In the genomic region with DNA sequence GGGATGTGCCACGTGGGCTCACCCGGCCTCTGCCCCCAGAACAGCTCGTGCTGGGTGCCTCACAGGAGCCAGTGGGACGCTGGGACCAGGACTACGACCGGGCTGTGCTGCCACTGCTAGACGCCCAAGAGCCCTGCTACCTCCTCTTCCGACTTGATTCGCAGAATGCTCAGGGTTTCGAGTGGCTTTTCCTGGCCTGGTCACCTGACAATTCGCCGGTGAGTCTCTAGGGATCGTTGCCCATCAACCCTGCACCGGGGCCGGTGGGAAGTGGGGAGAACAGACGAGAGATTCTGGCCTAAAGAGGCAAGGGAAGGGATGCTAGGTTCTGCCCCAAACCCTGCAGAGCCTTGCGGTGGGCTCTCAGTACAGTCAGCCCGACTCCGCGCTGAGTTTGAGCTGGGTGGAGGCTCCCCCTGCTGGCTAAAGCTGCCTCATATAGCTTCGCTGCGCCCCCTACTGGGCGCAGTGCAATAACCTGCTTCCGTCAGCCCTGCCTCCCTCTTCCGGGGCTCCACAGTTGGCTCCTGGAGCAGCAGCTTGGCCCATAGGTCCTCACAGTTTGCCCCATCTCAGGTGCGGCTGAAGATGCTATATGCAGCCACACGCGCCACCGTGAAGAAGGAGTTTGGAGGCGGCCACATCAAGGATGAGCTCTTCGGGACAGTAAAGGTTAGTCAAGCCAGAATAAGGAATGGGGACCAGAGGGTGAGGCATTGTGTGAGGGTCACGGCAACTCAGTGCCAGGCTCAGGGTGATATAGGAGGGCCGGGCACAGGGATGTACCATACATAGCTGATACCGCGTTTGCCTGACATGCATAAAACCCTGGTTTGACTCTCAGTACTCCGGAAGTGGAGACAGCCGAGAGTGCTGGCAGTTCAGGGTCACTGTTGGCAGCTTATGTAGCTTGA, we compare ENCODE assay signal across 8 mouse cellular contexts. TPM values are rescaled to one million over a fixed set of nuclear protein-coding genes. Genes with fewer than 3 reads are reported as not detected.
DNase-seq lines count a peak whose midpoint lies in the region; ATAC-seq and TF ChIP-seq lines count a peak whose summit lies in the region.

No protein-coding gene starts in this region.

- peak overlapping the region; percentile 54 for H3K4me2 ChIP-seq in forebrain, embryonic 15.5 days (replicated peaks)

- no peak for TF ChIP-seq POLR2A in MEL (IDR thresholded peaks at IDR 0.05; ENCODE audit: control insufficient read depth in 1 of 2, insufficient read depth in 1 of 2, low read depth in 1 of 2, low read length in 2 of 2, poor library complexity in 1 of 2)

- peak; percentile 87 for ATAC-seq in forebrain, embryonic 15.5 days (replicated peaks)
- ATAC-seq in hematopoietic stem cell, adult 5-6 weeks (replicated peaks in 1 of 2; ENCODE audit: insufficient read depth in 1 of 2, low FRiP score in 2 of 2, low TSS enrichment in 1 of 2, low read depth in 1 of 2, poor library complexity in 2 of 2, severe bottlenecking in 2 of 2): peak; percentile 91 to 95

- 17% methylated on average over 37 of the region's 37 CpGs for WGBS in forebrain, embryonic 15.5 days

- no peaks in the 10 kb centered on the region for H3K27me3 ChIP-seq in MEL (ENCODE audit: control insufficient read depth in 1 of 2, insufficient read depth in 2 of 2, low read length in 2 of 2)
- no peaks in the 10 kb centered on the region for H3K27me3 ChIP-seq in forebrain, embryonic 15.5 days

- TF ChIP-seq RAD21 in MEL (IDR thresholded peaks at IDR 0.05; ENCODE audit: low read depth, low read length): peak; percentile 69

- peak; percentile 85 for DNase-seq in MEL (ENCODE audit: low read depth, low spot score)
- DNase-seq in cerebellum, adult 11-12 months: peak; percentile 82
- peak; percentile 87 to 91 for DNase-seq in layer of hippocampus, postnatal 10 days (ENCODE audit: low spot score in 2 of 2)
- peak; percentile 92 for DNase-seq in lung, postnatal 36 days
- peak; percentile 87 for DNase-seq in retina, postnatal 7 days (ENCODE audit: low read depth, low spot score)
- peak; percentile 74 to 79 for DNase-seq in urinary bladder, adult 18-20 months (ENCODE audit: low spot score in 2 of 2)

- no peaks in the 10 kb centered on the region for H3K79me2 ChIP-seq in MEL (ENCODE audit: control insufficient read depth, insufficient read depth, low read length, poor library complexity)

- no peak overlapping the region for H3K9ac ChIP-seq in MEL (ENCODE audit: control insufficient read depth, low read depth, low read length, poor library complexity, severe bottlenecking)
- peak overlapping the region; percentile 39 for H3K9ac ChIP-seq in forebrain, embryonic 15.5 days (replicated peaks)

- no peaks in the 10 kb centered on the region for H3K4me1 ChIP-seq in MEL (ENCODE audit: control insufficient read depth in 1 of 2, insufficient read depth in 2 of 2, low read length in 2 of 2)
- H3K4me1 ChIP-seq in forebrain, embryonic 15.5 days: peaks cover 13% of the 10 kb centered on the region

- TF ChIP-seq EP300 in MEL (IDR thresholded peaks at IDR 0.05; ENCODE audit: low read depth in 1 of 2, low read length in 2 of 2): 0 out of 4 replicates have a peak, but pooled peaks of 1 of the 2 experiments have one; percentile 15

- H3K4me3 ChIP-seq in MEL (ENCODE audit: control insufficient read depth in 1 of 2, insufficient read depth in 1 of 2, low read depth in 2 of 2, low read length in 2 of 2): no peak overlapping the region
- H3K4me3 ChIP-seq in forebrain, embryonic 15.5 days: peak overlapping the region; percentile 24; the same call in 1 of the 2 replicates

- no peak overlapping the region for H3K27ac ChIP-seq in MEL (ENCODE audit: control insufficient read depth, low read depth, low read length)
- H3K27ac ChIP-seq in forebrain, embryonic 15.5 days (replicated peaks): peak overlapping the region; percentile 38; the same call in 1 of the 2 replicates

- TF ChIP-seq CTCF in MEL (IDR thresholded peaks at IDR 0.05 in 2 of 3, conservative IDR thresholded peaks at IDR 0.05 in 1 of 3; ENCODE audit: control insufficient read depth in 1 of 3, insufficient read depth in 1 of 3, low read depth in 2 of 3, low read length in 3 of 3, poor library complexity in 1 of 3, severe bottlenecking in 1 of 3): peak in 2 of 3 experiments; percentile 94 to 100; a peak in 5 of 6 replicates

- H3K9me3 ChIP-seq in MEL (replicated peaks; ENCODE audit: insufficient read depth, low read length): no peaks in the 10 kb centered on the region
- no peaks in the 10 kb centered on the region for H3K9me3 ChIP-seq in forebrain, embryonic 15.5 days

- no peaks in the 10 kb centered on the region; a peak in 1 of 4 replicates for H3K36me3 ChIP-seq in MEL (ENCODE audit: control insufficient read depth in 1 of 2, insufficient read depth in 2 of 2, low read length in 2 of 2)
- H3K36me3 ChIP-seq in forebrain, embryonic 15.5 days: peaks cover 35% of the 10 kb centered on the region

TF ChIP-seq in MEL, 35 proteins besides CTCF, POLR2A, EP300 and RAD21 (continues in another document):
- TF ChIP-seq GATA1 (IDR thresholded peaks at IDR 0.05; ENCODE audit: low read depth, low read length) (no peak), CHD2 (IDR thresholded peaks at IDR 0.05; ENCODE audit: low read length) (no peak), NELFE (IDR thresholded peaks at IDR 0.05; ENCODE audit: low read depth, low read length) (no peak; the same call in 1 of the 2 replicates), TBP (IDR thresholded peaks at IDR 0.05; ENCODE audit: low read depth, low read length) (no peak), ETS1 (IDR thresholded peaks at IDR 0.05; ENCODE audit: low read depth, low read length) (no peak), TCF12 (IDR thresholded peaks at IDR 0.05; ENCODE audit: low read depth, low read length) (0 out of 2 replicates have a peak, but pooled peaks have one; percentile 17), ZMIZ1 (IDR thresholded peaks at IDR 0.05; ENCODE audit: low read depth, low read length) (no peak), BHLHE40 (IDR thresholded peaks at IDR 0.05; ENCODE audit: borderline replicate concordance, low read depth, low read length) (peak; percentile 46; the same call in 1 of the 2 replicates), RCOR1 (IDR thresholded peaks at IDR 0.05; ENCODE audit: low read depth, low read length) (0 out of 2 replicates have a peak, but pooled peaks have one; percentile 30), TAL1 (IDR thresholded peaks at IDR 0.05; ENCODE audit: low read length) (no peak), MAZ (IDR thresholded peaks at IDR 0.05; ENCODE audit: low read depth, low read length) (0 out of 2 replicates have a peak, but pooled peaks have one; percentile 77), HCFC1 (IDR thresholded peaks at IDR 0.05; ENCODE audit: low read depth, low read length) (peak; percentile 67; the same call in 1 of the 2 replicates), ELF1 (IDR thresholded peaks at IDR 0.05; ENCODE audit: low read depth, low read length) (peak; percentile 73), USF2 (IDR thresholded peaks at IDR 0.05; ENCODE audit: borderline replicate concordance in 1 of 2, insufficient read depth in 1 of 2, low read depth in 1 of 2, low read length in 2 of 2) (no peak), MAFK (IDR thresholded peaks at IDR 0.05; ENCODE audit: borderline replicate concordance, low read depth, low read length) (no peak), POLR2AphosphoS2 (IDR thresholded peaks at IDR 0.05; ENCODE audit: low read length) (no peak), NRF1 (IDR thresholded peaks at IDR 0.05; ENCODE audit: insufficient read depth, low read depth, low read length, poor library complexity, severe bottlenecking) (no peak), MAX (IDR thresholded peaks at IDR 0.05; ENCODE audit: low read length) (no peak), JUND (IDR thresholded peaks at IDR 0.05; ENCODE audit: low read depth, low read length) (peak; percentile 72), SMC3 (IDR thresholded peaks at IDR 0.05; ENCODE audit: low read depth, low read length) (peak; percentile 84)

RNA-seq across cellular contexts. Expression of a gene that starts 9.0 kb away (rescaled TPM):
- 63.9 and 66.8 TPM in 2 replicates for total RNA-seq in MEL (2012; rRNA removed)
- polyA plus RNA-seq in MEL (2012; ENCODE audit: insufficient read depth in 1 of 2, insufficient read length in 2 of 2, low read depth in 1 of 2, low replicate concordance in 2 of 2, missing spikeins in 1 of 2): 100 to 1,000 TPM in 1 of 2 experiments, not detected in 1; 101 TPM
- polyA plus RNA-seq in forebrain, embryonic 15.5 days (2015; fragmentation: Nextera tagmentation; extraction: Ambion mirVana): 54.8 and 57.3 TPM in 2 replicates
- 34.2 and 64.2 TPM in 2 replicates for total RNA-seq in hematopoietic stem cell, adult 5-6 weeks (2017)
- 10 to 100 TPM; 40.8 to 41.3 TPM for total RNA-seq in layer of hippocampus, postnatal 10 days (2021)

RNA-seq across cellular contexts. Expression of a gene that starts 10.5 kb away (rescaled TPM):
- total RNA-seq in MEL (2012; rRNA removed): not detected in 2 replicates
- not detected for polyA plus RNA-seq in MEL (2012; ENCODE audit: insufficient read depth in 1 of 2, insufficient read length in 2 of 2, low read depth in 1 of 2, low replicate concordance in 2 of 2, missing spikeins in 1 of 2)
- not detected in 2 replicates for polyA plus RNA-seq in forebrain, embryonic 15.5 days (2015; fragmentation: Nextera tagmentation; extraction: Ambion mirVana)
- 0.84 and 1.4 TPM in 2 replicates for total RNA-seq in hematopoietic stem cell, adult 5-6 weeks (2017)
- total RNA-seq in layer of hippocampus, postnatal 10 days (2021): 1 to 10 TPM; 1.2 to 1.4 TPM

RNA-seq across cellular contexts. Expression of a gene that starts 12.4 kb away (rescaled TPM):
- 29.4 and 34.2 TPM in 2 replicates for total RNA-seq in MEL (2012; rRNA removed)
- 10 to 100 TPM in 1 of 2 experiments, not detected in 1; 47.2 TPM for polyA plus RNA-seq in MEL (2012; ENCODE audit: insufficient read depth in 1 of 2, insufficient read length in 2 of 2, low read depth in 1 of 2, low replicate concordance in 2 of 2, missing spikeins in 1 of 2)
- polyA plus RNA-seq in forebrain, embryonic 15.5 days (2015; fragmentation: Nextera tagmentation; extraction: Ambion mirVana): 15.4 and 15.8 TPM in 2 replicates
- total RNA-seq in hematopoietic stem cell, adult 5-6 weeks (2017): 12.0 and 19.9 TPM in 2 replicates
- 10 to 100 TPM; 12.8 to 18.8 TPM for total RNA-seq in layer of hippocampus, postnatal 10 days (2021)

RNA-seq across cellular contexts. Expression of a gene that starts 36.5 kb away (rescaled TPM):
- total RNA-seq in MEL (2012; rRNA removed): 14.4 and 19.8 TPM in 2 replicates
- 10 to 100 TPM in 1 of 2 experiments, not detected in 1; 15.3 TPM for polyA plus RNA-seq in MEL (2012; ENCODE audit: insufficient read depth in 1 of 2, insufficient read length in 2 of 2, low read depth in 1 of 2, low replicate concordance in 2 of 2, missing spikeins in 1 of 2)
- polyA plus RNA-seq in forebrain, embryonic 15.5 days (2015; fragmentation: Nextera tagmentation; extraction: Ambion mirVana): 93.6 and 101 TPM in 2 replicates
- 72.1 and 85.4 TPM in 2 replicates for total RNA-seq in hematopoietic stem cell, adult 5-6 weeks (2017)
- 100 to 1,000 TPM; 139 TPM for total RNA-seq in layer of hippocampus, postnatal 10 days (2021)

RNA-seq across cellular contexts. Expression of a gene that starts 41.2 kb away (rescaled TPM):
- 72.2 and 78.0 TPM in 2 replicates for total RNA-seq in MEL (2012; rRNA removed)
- 100 to 1,000 TPM in 1 of 2 experiments, 10 to 100 TPM in 1; 41.7 to 108 TPM for polyA plus RNA-seq in MEL (2012; ENCODE audit: insufficient read depth in 1 of 2, insufficient read length in 2 of 2, low read depth in 1 of 2, low replicate concordance in 2 of 2, missing spikeins in 1 of 2)
- polyA plus RNA-seq in forebrain, embryonic 15.5 days (2015; fragmentation: Nextera tagmentation; extraction: Ambion mirVana): 38.1 and 41.5 TPM in 2 replicates
- total RNA-seq in hematopoietic stem cell, adult 5-6 weeks (2017): 88.3 and 101 TPM in 2 replicates
- total RNA-seq in layer of hippocampus, postnatal 10 days (2021): 100 to 1,000 TPM; 156 to 164 TPM
